Mouse (Mus musculus) mesoderm, embryonic 11.5 days (tissue): ENCODE measurements at regions not wholly inside any gene's neighbourhood (a gene's known extent, or its start where the extent isn't known, plus 50 kb on each side); places are given as distances from the start of the nearest gene placed in this dataset.
"Not testable (repeated sequence)": the region's sequence is repeated elsewhere in the genome, so short reads cannot be mapped to it uniquely, and the experiment has no call there.

Experiments used
- DNase-seq: peaks from one replicate; pipeline ENCODE4 v3.0.0-alpha.2; 2012; ENCODE audit warnings: low read depth, low spot score

- no peak for DNase-seq
Measured at GRCm38 (mm10) chr17:81319605-81320004, 122.0 kb upstream of the Gm11096 start.

GRCm38 (mm10) chr17:81316655-81317054 lies 124.9 kb upstream of the Gm11096 start:
- no peak for DNase-seq

GRCm38 (mm10) chr17:81305880-81306279 lies 135.7 kb upstream of the Gm11096 start:
- DNase-seq: no peak

GRCm38 (mm10) chr17:81304574-81304973 lies 137.0 kb upstream of the Gm11096 start:
- DNase-seq: no peak

GRCm38 (mm10) chr17:81302490-81302889 lies 139.1 kb upstream of the Gm11096 start:
- DNase-seq: no peak

- DNase-seq: no peak
Measured at GRCm38 (mm10) chr17:81291829-81292228, 149.7 kb upstream of the Gm11096 start.

GRCm38 (mm10) chr17:81282543-81282942 lies 159.0 kb upstream of the Gm11096 start:
- no peak for DNase-seq

GRCm38 (mm10) chr17:81270235-81270634 lies 171.3 kb upstream of the Gm11096 start:
- peak; percentile 41 for DNase-seq

- no peak for DNase-seq
Measured at GRCm38 (mm10) chr17:81261957-81262356, 179.6 kb upstream of the Gm11096 start.

GRCm38 (mm10) chr17:81260036-81260435 lies 181.5 kb upstream of the Gm11096 start:
- no peak for DNase-seq

GRCm38 (mm10) chr17:81256106-81256505 lies 185.5 kb upstream of the Gm11096 start:
- no peak for DNase-seq

GRCm38 (mm10) chr17:81250748-81251147 lies 185.9 kb upstream of the Thumpd2 start:
- no peak for DNase-seq

- DNase-seq: no peak
Measured at GRCm38 (mm10) chr17:81246156-81246555, 181.3 kb upstream of the Thumpd2 start.

GRCm38 (mm10) chr17:81231771-81232170 lies 166.9 kb upstream of the Thumpd2 start:
- not testable (repeated sequence) for DNase-seq

GRCm38 (mm10) chr17:81225281-81225680 lies 160.4 kb upstream of the Thumpd2 start:
- DNase-seq: no peak

GRCm38 (mm10) chr17:81221436-81221835 lies 156.6 kb upstream of the Thumpd2 start:
- no peak for DNase-seq

GRCm38 (mm10) chr17:81214844-81215243 lies 150.0 kb upstream of the Thumpd2 start:
- no peak for DNase-seq

GRCm38 (mm10) chr17:81212043-81212442 lies 147.2 kb upstream of the Thumpd2 start:
- DNase-seq: no peak

GRCm38 (mm10) chr17:81210389-81210788 lies 145.5 kb upstream of the Thumpd2 start:
- DNase-seq: no peak

GRCm38 (mm10) chr17:81209323-81209722 lies 144.4 kb upstream of the Thumpd2 start:
- no peak for DNase-seq

GRCm38 (mm10) chr17:81201052-81201451 lies 136.2 kb upstream of the Thumpd2 start:
- peak; percentile 27 for DNase-seq

- DNase-seq: no peak
Measured at GRCm38 (mm10) chr17:81194006-81194405, 129.1 kb upstream of the Thumpd2 start.

GRCm38 (mm10) chr17:81193230-81193871 lies 128.5 kb upstream of the Thumpd2 start:
- DNase-seq: peak; percentile 79

GRCm38 (mm10) chr17:81189996-81190395 lies 125.1 kb upstream of the Thumpd2 start:
- DNase-seq: peak; percentile 36
